Mouse (Mus musculus): ENCODE data around the gene Stx12. TPM values are rescaled to one million over a fixed set of nuclear protein-coding genes. Genes with fewer than 3 reads are reported as not detected.
A peak's percentile ranks its signal among the peaks of the same experiment; 100 is the strongest.

The Stx12 gene
- total and polyA plus RNA-seq, 2 experiments from 2014 or later, result 107 to 137 TPM

DNA sequence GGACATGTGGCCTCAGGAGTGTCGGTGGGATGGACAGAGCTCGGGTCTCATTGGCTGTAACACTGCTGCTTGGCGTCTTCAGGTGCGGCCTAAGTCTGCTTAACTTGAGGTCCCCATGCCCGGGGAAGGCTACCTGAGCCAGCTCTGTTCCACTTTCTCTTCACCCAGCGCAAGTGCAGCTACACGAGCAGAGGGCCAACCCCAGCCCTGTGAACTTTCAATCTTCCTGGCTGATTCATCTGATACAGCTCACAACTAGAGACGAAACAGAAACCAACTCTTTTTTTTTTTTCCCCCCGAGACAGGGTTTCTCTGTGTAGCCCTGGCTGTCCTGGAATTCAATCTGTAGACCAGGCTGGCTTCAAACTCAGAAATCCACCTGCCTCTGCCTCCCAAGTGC, 13.9 kb upstream of the Stx12 start:
- 92% methylated on average over 9 of the region's 9 CpGs for WGBS
- Histone ChIP-seq H3K27me3 (ENCODE audit: insufficient read depth, low read length) (no peaks in the 10 kb centered on the region), H3K36me3 (ENCODE audit: insufficient read depth, low read length) (peaks cover 25% of the 10 kb centered on the region), H3K4me3 (ENCODE audit: low read length) (no peak overlapping the region), H3K9me3 (ENCODE audit: low read length) (no peaks in the 10 kb centered on the region), H3K4me1 (ENCODE audit: insufficient read depth, low read length) (no peaks in the 10 kb centered on the region), H3K4me2 (ENCODE audit: low read depth, low read length) (no peak overlapping the region), H3K9ac (replicated peaks; ENCODE audit: low read length) (no peak overlapping the region), H3K27ac (no peak overlapping the region)
- DNase-seq (ENCODE audit: low spot score), result no peak
- no peak for TF ChIP-seq CTCF (IDR thresholded peaks at IDR 0.05; ENCODE audit: low read depth)
- no peak for ATAC-seq

DNA sequence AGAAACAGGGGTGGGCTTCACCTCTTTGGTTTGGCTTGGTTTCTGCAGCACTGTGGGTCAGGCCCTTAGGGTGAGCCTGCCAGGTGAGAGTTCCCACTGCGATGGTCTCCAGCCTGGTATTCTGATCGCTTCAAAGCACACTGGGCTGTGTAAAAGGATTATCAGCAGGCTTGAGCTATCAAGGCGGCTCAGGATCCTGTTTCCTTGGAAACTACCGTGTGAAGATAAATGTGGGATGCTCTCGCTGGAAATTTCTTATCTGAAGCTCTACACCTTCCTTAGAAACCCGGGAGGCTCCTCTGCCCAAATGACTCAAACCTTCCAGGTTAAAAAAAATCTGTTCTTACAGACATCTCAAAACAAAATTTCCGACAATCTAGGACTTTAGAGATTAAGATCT, 10.1 kb upstream of the Stx12 start:
- DNase-seq (ENCODE audit: low spot score) (peak; percentile 42), ATAC-seq (no peak)
- Histone ChIP-seq H3K4me3 (ENCODE audit: low read length) (no peak overlapping the region), H3K27ac (no peak overlapping the region; the same call in 1 of the 2 replicates), H3K4me1 (ENCODE audit: insufficient read depth, low read length) (no peaks in the 10 kb centered on the region), H3K4me2 (ENCODE audit: low read depth, low read length) (no peak overlapping the region), H3K9me3 (ENCODE audit: low read length) (no peaks in the 10 kb centered on the region), H3K9ac (replicated peaks; ENCODE audit: low read length) (no peak overlapping the region), H3K27me3 (ENCODE audit: insufficient read depth, low read length) (no peaks in the 10 kb centered on the region), H3K36me3 (ENCODE audit: insufficient read depth, low read length) (no peaks in the 10 kb centered on the region)
- no peak for TF ChIP-seq CTCF (IDR thresholded peaks at IDR 0.05; ENCODE audit: low read depth)
- WGBS, result 18% methylated on average over 7 of the region's 7 CpGs

DNA sequence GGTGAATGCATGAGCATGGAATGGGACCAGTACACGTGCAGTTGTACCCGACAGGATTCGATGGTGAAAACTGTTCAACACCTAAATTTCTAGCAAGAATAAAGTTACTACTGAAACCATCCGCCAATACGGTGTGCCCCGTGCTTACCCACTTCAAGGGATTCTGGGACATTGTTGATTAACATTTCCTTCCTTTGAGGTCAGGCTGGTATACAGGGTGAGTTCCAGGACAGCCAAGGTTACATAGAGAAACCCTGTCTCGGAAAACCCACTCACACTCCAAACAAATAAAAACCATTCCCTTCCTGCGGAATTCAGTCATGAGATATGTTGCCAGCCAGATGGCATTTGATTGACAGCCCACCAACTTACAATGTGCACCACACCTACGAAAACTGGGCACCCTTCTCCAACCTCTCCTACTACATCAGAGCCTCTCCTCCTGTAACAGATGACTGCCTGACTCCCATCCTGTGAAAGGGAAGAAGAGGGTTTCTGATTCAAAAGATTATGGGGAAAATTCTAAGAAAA, 600 bp upstream of the Stx12 start:
- Histone ChIP-seq H3K27ac (peak overlapping the region; percentile 88), H3K9me3 (ENCODE audit: low read length) (no peaks in the 10 kb centered on the region), H3K36me3 (ENCODE audit: insufficient read depth, low read length) (peaks cover 5% of the 10 kb centered on the region; the same call in 1 of the 2 replicates), H3K27me3 (ENCODE audit: insufficient read depth, low read length) (no peaks in the 10 kb centered on the region), H3K4me1 (ENCODE audit: insufficient read depth, low read length) (peaks cover 11% of the 10 kb centered on the region; the same call in 1 of the 2 replicates), H3K9ac (replicated peaks; ENCODE audit: low read length) (peak overlapping the region; percentile 93), H3K4me3 (ENCODE audit: low read length) (peak overlapping the region; percentile 95), H3K4me2 (ENCODE audit: low read depth, low read length) (peak overlapping the region; percentile 93)
- 10% methylated on average over 9 of the region's 9 CpGs for whole genome bisulfite sequencing
- ATAC-seq (peak; percentile 28), DNase-seq (ENCODE audit: low spot score) (no peak)
- TF ChIP-seq CTCF (IDR thresholded peaks at IDR 0.05; ENCODE audit: low read depth), result no peak

DNA sequence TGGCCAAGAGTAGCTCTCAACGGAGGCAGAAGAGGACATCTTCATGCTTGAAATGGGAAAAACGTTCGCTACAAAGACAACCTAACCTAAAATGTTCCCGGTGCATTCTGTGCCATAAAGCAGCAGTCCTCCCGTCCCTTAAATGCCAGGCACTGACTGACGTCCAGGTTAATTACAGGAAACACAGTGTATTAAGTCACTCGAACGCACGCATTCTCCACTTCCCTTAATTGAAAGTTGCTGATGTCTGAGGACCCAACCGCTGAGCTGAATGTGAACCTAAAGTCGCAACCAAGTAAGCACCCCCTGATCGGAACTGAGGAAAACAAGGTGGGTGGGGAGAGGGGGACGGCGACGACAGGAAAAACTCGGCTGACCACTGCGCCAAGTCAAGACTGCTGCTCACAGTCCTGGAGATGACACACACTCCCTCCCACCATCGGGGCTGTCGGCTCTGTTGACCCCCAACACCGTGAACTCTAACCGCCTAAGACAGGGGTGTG, 697 bp downstream of the Stx12 start:
- ATAC-seq (no peak), DNase-seq (ENCODE audit: low spot score) (no peak)
- no peaks in the 10 kb centered on the region for H3K9me3 ChIP-seq (ENCODE audit: low read length)
- peaks cover 5% of the 10 kb centered on the region; the same call in 1 of the 2 replicates for H3K36me3 ChIP-seq (ENCODE audit: insufficient read depth, low read length)
- H3K27ac ChIP-seq, result peak overlapping the region; percentile 88
- H3K4me3 ChIP-seq (ENCODE audit: low read length), result peak overlapping the region; percentile 95
- no peaks in the 10 kb centered on the region for H3K27me3 ChIP-seq (ENCODE audit: insufficient read depth, low read length)
- H3K9ac ChIP-seq (replicated peaks; ENCODE audit: low read length), result peak overlapping the region; percentile 93
- H3K4me1 ChIP-seq (ENCODE audit: insufficient read depth, low read length), result peaks cover 11% of the 10 kb centered on the region; the same call in 1 of the 2 replicates
- WGBS, result 2% methylated on average over 21 of the region's 21 CpGs
- H3K4me2 ChIP-seq (ENCODE audit: low read depth, low read length), result peak overlapping the region; percentile 93
- TF ChIP-seq CTCF (IDR thresholded peaks at IDR 0.05; ENCODE audit: low read depth), result no peak

DNA sequence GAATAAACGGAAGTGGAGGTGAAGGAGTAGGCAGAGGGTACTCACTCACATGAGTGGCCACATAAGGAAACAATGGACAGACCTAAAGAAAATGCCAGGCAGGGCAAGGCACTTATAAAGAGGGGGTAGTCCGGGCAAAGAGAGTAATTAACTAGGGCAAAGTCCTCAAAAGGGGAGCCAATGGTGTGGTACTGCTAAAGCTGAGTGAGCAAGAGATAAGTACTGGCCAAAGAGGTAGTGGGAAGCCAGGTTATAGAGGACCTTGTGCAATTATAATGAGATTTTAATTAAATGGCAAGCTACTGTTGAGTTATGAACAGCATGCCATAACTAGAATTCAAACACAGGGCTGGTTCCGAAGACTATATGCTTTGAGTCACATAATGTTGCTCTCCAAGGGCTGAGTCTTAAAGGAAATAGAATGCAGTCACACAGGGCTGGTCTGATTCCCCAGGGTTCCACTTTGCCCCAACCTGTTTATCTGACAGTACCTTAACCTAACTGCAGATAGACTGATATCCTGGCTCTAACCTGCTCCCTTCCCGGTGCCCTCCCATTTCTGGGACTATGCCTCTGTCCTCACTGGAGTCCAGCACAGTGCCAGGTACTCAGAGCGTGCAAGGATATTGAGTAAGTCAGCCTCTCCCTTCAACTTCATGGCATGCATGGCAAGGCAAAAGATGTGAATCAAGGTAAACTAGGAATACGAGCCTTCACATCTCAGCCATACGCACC, 9.8 kb downstream of the Stx12 start:
- Histone ChIP-seq H3K4me3 (ENCODE audit: low read length) (no peak overlapping the region), H3K9me3 (ENCODE audit: low read length) (no peaks in the 10 kb centered on the region), H3K9ac (replicated peaks; ENCODE audit: low read length) (no peak overlapping the region), H3K27ac (no peak overlapping the region), H3K36me3 (ENCODE audit: insufficient read depth, low read length) (peaks cover 18% of the 10 kb centered on the region), H3K27me3 (ENCODE audit: insufficient read depth, low read length) (no peaks in the 10 kb centered on the region), H3K4me1 (ENCODE audit: insufficient read depth, low read length) (no peaks in the 10 kb centered on the region), H3K4me2 (ENCODE audit: low read depth, low read length) (no peak overlapping the region)
- TF ChIP-seq CTCF (IDR thresholded peaks at IDR 0.05; ENCODE audit: low read depth), result no peak
- ATAC-seq, result no peak
- 93% methylated on average over 7 of the region's 7 CpGs for WGBS
- no peak for DNase-seq (ENCODE audit: low spot score)

DNA sequence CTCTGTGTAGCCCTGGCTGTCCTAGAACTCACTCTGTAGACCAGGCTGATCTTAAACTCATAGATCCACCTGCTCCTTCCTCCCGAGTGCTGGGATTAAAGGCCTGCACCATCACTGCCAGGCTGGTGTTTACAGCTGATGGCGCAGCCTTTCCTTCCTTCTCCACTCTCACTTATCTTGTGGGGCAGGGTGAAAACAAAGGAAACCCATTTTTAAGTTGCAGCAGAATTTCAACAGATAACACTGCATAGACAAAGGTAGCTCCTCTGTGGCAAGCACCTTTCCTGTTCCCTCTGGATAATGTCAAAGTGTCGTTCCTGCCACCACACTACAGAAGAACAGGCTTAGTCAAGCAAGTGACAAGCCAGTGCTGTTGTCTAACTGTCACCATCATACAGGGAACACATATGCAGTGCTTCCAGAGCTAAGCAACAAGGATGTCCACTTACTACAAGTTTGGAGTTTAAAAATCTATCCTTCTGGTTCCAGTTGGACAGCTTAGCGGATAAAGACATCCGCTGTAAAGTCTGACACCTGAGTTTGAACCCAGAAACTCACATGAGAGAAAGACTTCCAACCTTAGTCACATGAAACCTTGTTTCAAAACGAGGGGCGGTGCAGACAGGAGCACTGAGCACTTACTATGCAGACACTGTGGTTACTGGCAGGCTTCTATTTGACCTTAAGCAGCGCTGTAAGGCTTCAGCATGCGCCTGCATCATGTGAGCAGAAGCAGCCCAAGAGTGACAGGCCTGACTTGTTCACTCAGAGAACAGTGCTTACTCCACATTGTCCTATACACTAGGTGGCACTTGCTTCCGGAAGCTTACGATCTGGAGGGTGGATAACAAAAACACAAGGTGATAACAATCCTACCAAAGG, 10.6 kb downstream of the Stx12 start:
- 89% methylated on average over 11 of the region's 11 CpGs for WGBS
- Histone ChIP-seq H3K36me3 (ENCODE audit: insufficient read depth, low read length) (peaks cover 26% of the 10 kb centered on the region), H3K9ac (replicated peaks; ENCODE audit: low read length) (no peak overlapping the region), H3K4me3 (ENCODE audit: low read length) (no peak overlapping the region), H3K9me3 (ENCODE audit: low read length) (no peaks in the 10 kb centered on the region), H3K27me3 (ENCODE audit: insufficient read depth, low read length) (no peaks in the 10 kb centered on the region), H3K4me2 (ENCODE audit: low read depth, low read length) (no peak overlapping the region), H3K27ac (no peak overlapping the region), H3K4me1 (ENCODE audit: insufficient read depth, low read length) (no peaks in the 10 kb centered on the region)
- ATAC-seq (no peak), DNase-seq (ENCODE audit: low spot score) (no peak)
- TF ChIP-seq CTCF (IDR thresholded peaks at IDR 0.05; ENCODE audit: low read depth), result no peak
